Mouse (Mus musculus) MEL (cell line): ENCODE results near the gene Tbc1d9. TPM values are rescaled to one million over a fixed set of nuclear protein-coding genes. Genes with fewer than 3 reads are reported as not detected.
A peak's percentile ranks its signal among the peaks of the same experiment; 100 is the strongest.

Experiments used
- DNase-seq: peaks from one replicate; pipeline ENCODE4 v3.0.0; 2011; ENCODE audit warnings: low read depth, low spot score
- H3K27ac ChIP-seq: 2 replicates; pipeline ENCODE4 v1.5.1; 2012; ENCODE audit warnings: low read depth, mild to moderate bottlenecking, control low read depth, low read length, moderate library complexity; ENCODE audit not compliant: control insufficient read depth
- H3K27me3 ChIP-seq, 2 experiments: fragments of 150-350 bp in 1 of 2; sonication (generic) in 1 of 2; 2 replicates each; pipeline ENCODE4 v1.6.1; 2012; ENCODE audit warnings: low read length in 2 of 2, mild to moderate bottlenecking in 2 of 2, improper control_type of control experiment in 1 of 2, moderate library complexity in 1 of 2; ENCODE audit not compliant: insufficient read depth in 2 of 2, control insufficient read depth in 1 of 2
- H3K36me3 ChIP-seq, 2 experiments: 2 replicates each; pipeline ENCODE4 v1.6.1; 2012 to 2014; ENCODE audit warnings: low read length in 2 of 2, improper control_type of control experiment in 1 of 2, inconsistent platforms in 1 of 2, mild to moderate bottlenecking in 1 of 2; ENCODE audit not compliant: insufficient read depth in 2 of 2, control insufficient read depth in 1 of 2
- H3K4me1 ChIP-seq, 2 experiments: fragments of 150-350 bp in 1 of 2; sonication (generic) in 1 of 2; 2 replicates each; pipeline ENCODE4 v1.6.1; 2012; ENCODE audit warnings: low read length in 2 of 2, improper control_type of control experiment in 1 of 2, mild to moderate bottlenecking in 1 of 2; ENCODE audit not compliant: insufficient read depth in 2 of 2, control insufficient read depth in 1 of 2
- H3K4me3 ChIP-seq, 2 experiments: fragments of 150-350 bp in 1 of 2; sonication (generic) in 1 of 2; 2 replicates each; pipeline ENCODE4 v1.5.1; 2012; ENCODE audit warnings: low read depth in 2 of 2, low read length in 2 of 2, mild to moderate bottlenecking in 2 of 2, moderate library complexity in 2 of 2, control low read depth in 1 of 2, improper control_type of control experiment in 1 of 2; ENCODE audit not compliant: control insufficient read depth in 1 of 2, insufficient read depth in 1 of 2
- H3K79me2 ChIP-seq: 2 replicates; pipeline ENCODE4 v1.6.1; 2012; ENCODE audit warnings: mild to moderate bottlenecking, low read length, moderate library complexity; ENCODE audit not compliant: control insufficient read depth, poor library complexity, insufficient read depth
- H3K9ac ChIP-seq: 2 replicates; pipeline ENCODE4 v1.6.1; 2012; ENCODE audit warnings: low read depth, mild to moderate bottlenecking, control low read depth, low read length, moderate library complexity; ENCODE audit not compliant: control insufficient read depth, poor library complexity, severe bottlenecking
- H3K9me3 ChIP-seq: fragments of 150-350 bp; sonication (generic); replicated peaks from 2 replicates; pipeline ENCODE4 v1.6.1; 2012; ENCODE audit warnings: mild to moderate bottlenecking, low read length, improper control_type of control experiment, moderate library complexity; ENCODE audit not compliant: insufficient read depth
- BHLHE40 ChIP-seq: IDR thresholded peaks from 2 replicates; pipeline ENCODE4 v1.6.1; 2012; ENCODE audit warnings: low read depth, mild to moderate bottlenecking, inconsistent platforms, low read length, improper control_type of control experiment, borderline replicate concordance
- CHD1 ChIP-seq: IDR thresholded peaks from 2 replicates; pipeline ENCODE4 v1.6.1; 2012; ENCODE audit warnings: low read depth, mild to moderate bottlenecking, inconsistent platforms, low read length, improper control_type of control experiment
- CTCF ChIP-seq, 3 experiments: IDR thresholded peaks in 2 of 3; conservative IDR thresholded peaks in 1 of 3; 2 replicates each; pipeline ENCODE4 v1.5.1; 2011 to 2012; ENCODE audit warnings: low read length in 3 of 3, low read depth in 2 of 3, mild to moderate bottlenecking in 2 of 3, improper control_type of control experiment in 1 of 3, inconsistent platforms in 1 of 3, mixed read lengths in 1 of 3, moderate library complexity in 1 of 3; ENCODE audit not compliant: control insufficient read depth in 1 of 3, insufficient read depth in 1 of 3, poor library complexity in 1 of 3, severe bottlenecking in 1 of 3
- ELF1 ChIP-seq: IDR thresholded peaks from 2 replicates; pipeline ENCODE4 v1.6.1; 2014; ENCODE audit warnings: low read depth, mild to moderate bottlenecking, inconsistent platforms, low read length, improper control_type of control experiment, moderate library complexity
- EP300 ChIP-seq, 2 experiments: IDR thresholded peaks; 2 replicates each; pipeline ENCODE4 v1.6.1; 2011; ENCODE audit warnings: improper control_type of control experiment in 2 of 2, low read length in 2 of 2, low read depth in 1 of 2, mild to moderate bottlenecking in 1 of 2
- JUND ChIP-seq: IDR thresholded peaks from 2 replicates; pipeline ENCODE4 v1.6.1; 2011; ENCODE audit warnings: low read depth, mild to moderate bottlenecking, improper control_type of control experiment, low read length
- KAT2A ChIP-seq: conservative IDR thresholded peaks from 2 replicates; pipeline ENCODE4 v1.6.1; 2012; ENCODE audit warnings: low read depth, low read length, improper control_type of control experiment, inconsistent platforms
- MAFK ChIP-seq: IDR thresholded peaks from 2 replicates; pipeline ENCODE4 v1.6.1; 2011; ENCODE audit warnings: low read depth, mild to moderate bottlenecking, low read length, improper control_type of control experiment, borderline replicate concordance
- MAX ChIP-seq: IDR thresholded peaks from 2 replicates; pipeline ENCODE4 v1.6.1; 2011; ENCODE audit warnings: low read length, improper control_type of control experiment
- MAZ ChIP-seq: IDR thresholded peaks from 2 replicates; pipeline ENCODE4 v1.6.1; 2012; ENCODE audit warnings: low read depth, mild to moderate bottlenecking, inconsistent platforms, low read length, improper control_type of control experiment
- MEF2A ChIP-seq: IDR thresholded peaks from 2 replicates; pipeline ENCODE4 v1.6.1; 2014; ENCODE audit warnings: low read depth, mild to moderate bottlenecking, inconsistent platforms, low read length, improper control_type of control experiment; ENCODE audit not compliant: poor library complexity, insufficient replicate concordance, severe bottlenecking; ENCODE audit errors: extremely low read depth
- MXI1 ChIP-seq: IDR thresholded peaks from 2 replicates; pipeline ENCODE4 v1.6.1; 2011; ENCODE audit warnings: mild to moderate bottlenecking, low read depth, low read length, improper control_type of control experiment
- MYB ChIP-seq: IDR thresholded peaks from 2 replicates; pipeline ENCODE4 v1.6.1; 2011; ENCODE audit warnings: mild to moderate bottlenecking, low read depth, low read length, improper control_type of control experiment
- MYC ChIP-seq: IDR thresholded peaks from 2 replicates; pipeline ENCODE4 v1.6.1; 2011; ENCODE audit warnings: low read depth, mild to moderate bottlenecking, low read length, improper control_type of control experiment, moderate library complexity
- POLR2A ChIP-seq, 2 experiments: IDR thresholded peaks; 2 replicates each; pipeline ENCODE4 v1.6.1; 2011 to 2012; ENCODE audit warnings: low read length in 2 of 2, mild to moderate bottlenecking in 2 of 2, control low read depth in 1 of 2, improper control_type of control experiment in 1 of 2, low read depth in 1 of 2, moderate library complexity in 1 of 2; ENCODE audit not compliant: control insufficient read depth in 1 of 2, insufficient read depth in 1 of 2, poor library complexity in 1 of 2
- POLR2AphosphoS2 ChIP-seq: IDR thresholded peaks from 2 replicates; pipeline ENCODE4 v1.6.1; 2011; ENCODE audit warnings: low read length, improper control_type of control experiment
- POLR2AphosphoS5 ChIP-seq: IDR thresholded peaks from 2 replicates; pipeline ENCODE4 v1.6.1; 2012; ENCODE audit warnings: low read depth, borderline replicate concordance, mild to moderate bottlenecking, inconsistent platforms, low read length, moderate library complexity, mixed read lengths
- RAD21 ChIP-seq: IDR thresholded peaks from 2 replicates; pipeline ENCODE4 v1.6.1; 2011; ENCODE audit warnings: mild to moderate bottlenecking, low read depth, low read length, improper control_type of control experiment
- RCOR1 ChIP-seq: IDR thresholded peaks from 2 replicates; pipeline ENCODE4 v1.6.1; 2012; ENCODE audit warnings: low read depth, mild to moderate bottlenecking, inconsistent platforms, low read length, improper control_type of control experiment
- SIN3A ChIP-seq: IDR thresholded peaks from 2 replicates; pipeline ENCODE4 v1.6.1; 2012; ENCODE audit warnings: low read length, improper control_type of control experiment, inconsistent platforms
- SMC3 ChIP-seq: IDR thresholded peaks from 2 replicates; pipeline ENCODE4 v1.6.1; 2011; ENCODE audit warnings: low read depth, low read length, improper control_type of control experiment
- TAL1 ChIP-seq: IDR thresholded peaks from 2 replicates; pipeline ENCODE4 v1.6.1; 2012; ENCODE audit warnings: mild to moderate bottlenecking, inconsistent platforms, low read length, moderate library complexity, mixed read lengths
- TBP ChIP-seq: IDR thresholded peaks from 2 replicates; pipeline ENCODE4 v1.8.0; 2011; ENCODE audit warnings: low read depth, low read length, improper control_type of control experiment
- UBTF ChIP-seq: IDR thresholded peaks from 2 replicates; pipeline ENCODE4 v1.6.1; 2012; ENCODE audit warnings: low read depth, mild to moderate bottlenecking, inconsistent platforms, low read length, improper control_type of control experiment, moderate library complexity, borderline replicate concordance; ENCODE audit not compliant: insufficient read depth
- ZC3H11A ChIP-seq: IDR thresholded peaks from 2 replicates; pipeline ENCODE4 v1.6.1; 2012; ENCODE audit warnings: low read depth, mild to moderate bottlenecking, inconsistent platforms, low read length, improper control_type of control experiment
- ZKSCAN1 ChIP-seq: IDR thresholded peaks from 2 replicates; pipeline ENCODE4 v1.6.1; 2012; ENCODE audit warnings: low read depth, mild to moderate bottlenecking, inconsistent platforms, low read length, improper control_type of control experiment, moderate library complexity
- ZNF384 ChIP-seq: IDR thresholded peaks from 2 replicates; pipeline ENCODE4 v1.6.1; 2012; ENCODE audit warnings: low read depth, mild to moderate bottlenecking, inconsistent platforms, low read length, improper control_type of control experiment
- polyA plus RNA-seq, 2 experiments: library from polyadenylated mRNA; stranded (reverse) in 1 of 2; unstranded in 1 of 2; fragments of >175 nt in 1 of 2; fragments of >200 nt in 1 of 2; gene quantifications; 2 replicates each; pipeline versions ENCODE4 v1.2.1 to v1.2.4; 2012; ENCODE audit warnings: low replicate concordance in 2 of 2, low read depth in 1 of 2; ENCODE audit not compliant: insufficient read length in 2 of 2, insufficient read depth in 1 of 2, missing spikeins in 1 of 2
- total RNA-seq: library from RNA; depleted of rRNA; stranded (reverse); fragments of 300-350 nt; gene quantifications from 2 replicates; pipeline ENCODE4 v1.2.3, GENCODE M21; 2012

The Tbc1d9 gene
- total and polyA plus RNA-seq, 3 experiments: not detected

DNA sequence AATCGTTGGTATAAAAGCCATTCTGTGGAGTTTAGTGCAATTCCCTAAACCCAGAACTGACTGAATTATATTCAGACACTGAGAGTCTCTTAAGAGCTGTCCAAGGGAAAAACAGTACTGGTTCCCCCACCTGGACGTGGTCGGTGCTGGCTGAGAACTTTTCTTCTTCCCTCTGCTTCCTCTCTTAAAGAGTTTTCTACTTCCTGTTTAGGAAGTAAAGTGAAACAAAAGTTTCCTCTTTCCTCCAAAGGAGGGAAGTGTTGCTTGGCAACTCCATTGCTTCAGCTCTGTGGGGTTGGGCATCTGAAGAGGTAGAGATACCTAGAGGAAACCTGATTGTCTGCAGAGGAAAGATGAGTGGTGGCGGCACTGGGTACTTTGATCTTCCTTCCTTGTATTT lies 132.2 kb downstream of the Tbc1d9 start (continued):
- TF ChIP-seq MYC: no peak
- TF ChIP-seq MAX: no peak
- TF ChIP-seq ZKSCAN1: no peak
- TF ChIP-seq BHLHE40: no peak

DNA sequence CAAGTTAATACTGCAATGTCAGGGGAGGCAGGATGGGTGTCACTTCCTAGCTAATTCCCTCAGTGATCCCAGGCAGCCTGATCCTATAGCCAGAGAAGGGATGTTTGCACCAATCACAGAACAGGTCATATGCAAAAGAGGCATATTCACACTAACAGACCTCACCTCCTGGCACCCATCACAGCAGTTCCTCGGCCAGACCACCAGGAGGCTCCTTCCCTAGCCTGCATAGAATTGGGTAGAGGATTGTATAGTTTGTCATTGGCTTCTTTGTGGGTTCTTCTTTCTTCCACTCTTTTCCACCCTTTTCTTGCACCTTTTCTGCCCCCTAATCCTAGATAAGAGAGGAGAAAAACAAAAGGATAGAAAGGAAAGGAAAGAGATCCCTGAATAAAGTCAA lies 135.0 kb downstream of the Tbc1d9 start:
- Histone ChIP-seq H3K27me3 (no peaks in the 10 kb centered on the region; a peak in 1 of 4 replicates), H3K36me3 (no peaks in the 10 kb centered on the region), H3K9me3 (no peaks in the 10 kb centered on the region), H3K4me1 (no peaks in the 10 kb centered on the region), H3K9ac (no peak overlapping the region), H3K4me3 (no peak overlapping the region), H3K79me2 (no peaks in the 10 kb centered on the region), H3K27ac (no peak overlapping the region)
- no peak for TF ChIP-seq POLR2AphosphoS2
- TF ChIP-seq MEF2A: no peak
- TF ChIP-seq ZNF384: no peak
- no peak for TF ChIP-seq ZC3H11A
- no peak for TF ChIP-seq JUND
- TF ChIP-seq EP300 (IDR thresholded peaks at IDR 0.05; ENCODE audit: low read depth in 1 of 2, low read length in 2 of 2): no peak
- peak; percentile 36 to 52 (median 49) for TF ChIP-seq CTCF (IDR thresholded peaks at IDR 0.05 in 2 of 3, conservative IDR thresholded peaks at IDR 0.05 in 1 of 3; ENCODE audit: control insufficient read depth in 1 of 3, insufficient read depth in 1 of 3, low read depth in 2 of 3, low read length in 3 of 3, poor library complexity in 1 of 3, severe bottlenecking in 1 of 3)
- peak; percentile 68 for TF ChIP-seq SMC3
- no peak for TF ChIP-seq MXI1
- TF ChIP-seq KAT2A: no peak
- peak; percentile 5; the same call in 1 of the 2 replicates for TF ChIP-seq RAD21
- peak; percentile 35 for DNase-seq

DNA sequence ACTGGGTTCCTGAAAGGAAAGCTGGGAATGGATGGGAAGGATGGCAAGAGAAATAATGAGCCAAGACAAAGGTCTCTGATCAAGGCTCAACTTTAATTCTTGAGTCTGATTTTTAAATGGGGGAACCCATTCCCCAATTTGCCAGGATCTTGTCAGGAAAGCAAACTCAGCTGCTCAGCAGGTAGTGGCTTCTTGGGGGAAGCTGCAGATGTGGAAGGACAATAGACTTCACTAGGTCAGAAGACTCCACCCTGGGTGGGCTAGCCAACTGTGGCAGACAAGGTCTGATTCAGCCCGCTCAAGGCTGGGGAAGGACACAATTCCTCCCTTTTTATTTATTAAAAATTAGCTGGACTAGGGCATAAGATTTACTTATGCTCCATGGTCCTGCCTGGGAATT lies 139.8 kb downstream of the Tbc1d9 start:
- Histone ChIP-seq H3K4me1 (no peaks in the 10 kb centered on the region), H3K9me3 (no peaks in the 10 kb centered on the region), H3K79me2 (no peaks in the 10 kb centered on the region), H3K9ac (no peak overlapping the region), H3K4me3 (no peak overlapping the region), H3K27ac (no peak overlapping the region), H3K36me3 (no peaks in the 10 kb centered on the region), H3K27me3 (no peaks in the 10 kb centered on the region)
- TF ChIP-seq BHLHE40 (no peak), RCOR1 (no peak), POLR2A (IDR thresholded peaks at IDR 0.05; ENCODE audit: control insufficient read depth in 1 of 2, insufficient read depth in 1 of 2, low read depth in 1 of 2, low read length in 2 of 2, poor library complexity in 1 of 2) (no peak), JUND (no peak), UBTF (no peak), CTCF (IDR thresholded peaks at IDR 0.05 in 2 of 3, conservative IDR thresholded peaks at IDR 0.05 in 1 of 3; ENCODE audit: control insufficient read depth in 1 of 3, insufficient read depth in 1 of 3, low read depth in 2 of 3, low read length in 3 of 3, poor library complexity in 1 of 3, severe bottlenecking in 1 of 3) (no peak), MYB (no peak), MAFK (no peak), MAZ (no peak), SIN3A (no peak), TAL1 (no peak), POLR2AphosphoS5 (no peak), CHD1 (no peak), ELF1 (no peak), TBP (no peak)
- DNase-seq: no peak
